Mouse (Mus musculus) neural tube, embryonic 12.5 days (tissue): Measurements from ENCODE around the gene Nudt17. TPM values are rescaled to one million over a fixed set of nuclear protein-coding genes. Genes with fewer than 3 reads are reported as not detected.
"Not testable (repeated sequence)": the region's sequence is repeated elsewhere in the genome, so short reads cannot be mapped to it uniquely, and the experiment has no call there.

Experiments
- ATAC-seq: fragments of 200-750 bp; cut with Nextera tagmentation; 2 replicates; pipeline ENCODE4 v1.8.0; 2017; ENCODE audit warnings: low read depth, mild to moderate bottlenecking, moderate TSS enrichment, moderate library complexity; ENCODE audit not compliant: low FRiP score
- H3K27ac ChIP-seq: fragments of 300-500 bp; sonication (generic); 2 replicates; pipeline ENCODE4 v1.5.1; 2016
- H3K27me3 ChIP-seq: fragments of 300-500 bp; sonication (generic); replicated peaks from 2 replicates; pipeline ENCODE4 v1.6.1; 2016; ENCODE audit warnings: mild to moderate bottlenecking
- H3K36me3 ChIP-seq: fragments of 300-500 bp; sonication (generic); 2 replicates; pipeline ENCODE4 v1.6.1; 2016; ENCODE audit warnings: mild to moderate bottlenecking
- H3K4me1 ChIP-seq: fragments of 300-500 bp; sonication (generic); 2 replicates; pipeline ENCODE4 v1.6.1; 2016
- H3K4me2 ChIP-seq: fragments of 300-500 bp; sonication (generic); replicated peaks from 2 replicates; pipeline ENCODE4 v1.6.1; 2016; ENCODE audit warnings: mild to moderate bottlenecking
- H3K4me3 ChIP-seq: fragments of 300-500 bp; sonication (generic); 2 replicates; pipeline ENCODE4 v1.5.1; 2016
- H3K9ac ChIP-seq: fragments of 300-500 bp; sonication (generic); 2 replicates; pipeline ENCODE4 v1.6.1; 2016; ENCODE audit warnings: mild to moderate bottlenecking
- H3K9me3 ChIP-seq: fragments of 300-500 bp; sonication (generic); 2 replicates; pipeline ENCODE4 v1.6.1; 2016; ENCODE audit warnings: mild to moderate bottlenecking
- WGBS: fragments of 180-500 bp; shearing (Covaris S2); methylation state at CpG from one replicate; pipeline ENCODE4 v1.1.7; 2016; 5-methylcytosine and 5-hydroxymethylcytosine counted together
- polyA plus RNA-seq: library from polyadenylated mRNA; unstranded; fragments of >200 nt; fragmentation: Nextera tagmentation; extraction: Ambion mirVana; gene quantifications from 2 replicates; pipeline ENCODE4 v1.2.1, GENCODE M21; 2016

Gene Nudt17
- polyA plus RNA-seq, 1 experiment from 2014 or later: 13.5 TPM

DNA sequence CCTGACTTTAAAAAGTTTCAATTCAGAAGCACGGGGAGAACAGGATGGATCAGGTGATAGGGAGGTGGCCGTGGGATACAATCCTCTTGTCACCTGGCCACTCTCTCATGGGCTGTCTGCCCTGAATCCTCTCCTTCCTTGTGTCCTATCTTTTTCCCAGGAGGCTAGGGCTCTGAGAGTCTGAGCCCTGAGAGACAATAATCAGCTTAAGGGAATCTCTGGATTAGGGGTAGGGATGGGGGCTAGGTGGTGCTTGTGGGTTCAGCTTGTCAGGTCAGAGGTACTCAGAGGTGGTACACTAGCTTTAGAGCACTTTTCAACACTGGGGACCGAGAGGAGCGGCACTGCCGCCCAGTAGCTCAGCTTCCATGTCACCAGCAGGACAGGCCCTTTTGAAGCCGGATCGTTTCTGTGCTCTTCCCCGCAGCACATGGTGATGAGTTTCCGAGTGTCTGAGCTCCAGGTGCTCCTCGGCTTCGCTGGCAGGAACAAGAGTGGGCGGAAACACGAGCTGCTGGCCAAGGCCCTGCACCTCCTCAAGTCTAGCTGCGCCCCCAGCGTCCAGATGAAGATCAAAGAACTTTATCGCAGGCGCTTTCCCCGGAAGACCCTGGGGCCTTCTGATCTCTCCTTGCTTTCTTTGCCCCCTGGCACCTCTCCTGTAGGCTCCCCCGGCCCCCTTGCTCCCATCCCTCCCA lies 9.2 kb downstream of the Nudt17 start:
- 42% methylated on average over 19 of the region's 19 CpGs for WGBS
- H3K9ac ChIP-seq: no peak overlapping the region

GRCm38 (mm10) chr3:96696766-96697732 lies 11.3 kb downstream of the Nudt17 start:
- peaks cover 17% of the 10 kb centered on the region; the same call in 1 of the 2 replicates for H3K4me1 ChIP-seq
- under 1% methylated on average over 84 of the region's 85 CpGs for WGBS
- H3K4me3 ChIP-seq: peak overlapping the region; percentile 89
- ATAC-seq: peak; percentile 92
- peak overlapping the region; percentile 87 for H3K27ac ChIP-seq
- H3K9me3 ChIP-seq: no peaks in the 10 kb centered on the region
- peaks cover 14% of the 10 kb centered on the region for H3K36me3 ChIP-seq
- peak overlapping the region; percentile 74 for H3K4me2 ChIP-seq
- H3K9ac ChIP-seq: peak overlapping the region; percentile 85
- no peaks in the 10 kb centered on the region for H3K27me3 ChIP-seq

More for the DNA sequence above, 9.2 kb downstream of the Nudt17 start:
- Histone ChIP-seq H3K36me3 (peaks cover 32% of the 10 kb centered on the region), H3K4me2 (no peak overlapping the region), H3K4me3 (no peak overlapping the region), H3K4me1 (peaks cover 17% of the 10 kb centered on the region; the same call in 1 of the 2 replicates), H3K27me3 (no peaks in the 10 kb centered on the region), H3K9me3 (no peaks in the 10 kb centered on the region), H3K27ac (no peak overlapping the region)
- ATAC-seq: no peak

DNA sequence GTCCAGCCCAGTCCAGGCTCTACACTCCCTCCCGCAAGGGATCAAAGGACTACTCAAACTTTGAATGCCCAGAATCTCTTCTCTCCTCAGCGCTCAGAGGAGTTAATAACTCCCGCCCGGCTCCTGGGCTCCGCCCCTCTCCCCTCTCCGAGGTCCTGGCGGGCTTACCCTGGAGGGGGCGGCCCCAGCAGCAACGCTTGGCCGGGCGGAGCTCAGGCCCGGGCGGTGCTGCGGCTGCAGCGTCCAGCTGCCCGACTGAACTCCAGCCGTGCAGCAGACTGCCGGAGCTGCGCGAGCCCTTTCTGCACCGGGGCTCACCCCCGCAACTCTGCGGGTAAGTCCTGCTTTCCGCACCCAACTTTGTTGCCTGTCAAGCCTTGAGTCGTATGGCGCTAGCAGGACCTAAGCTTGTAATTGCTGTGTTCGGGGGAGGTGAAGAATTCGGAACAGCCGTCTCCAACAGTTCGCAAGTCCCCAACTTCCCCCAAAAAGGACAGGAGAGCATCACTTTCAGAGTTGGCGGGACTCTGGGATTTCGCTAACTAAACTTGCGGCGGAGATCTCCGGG lies 12.1 kb downstream of the Nudt17 start, which contains the start of gene Pias3:
TSS of gene Pias3 (plus strand) at position 187 of the 568 bp plus-strand sequence.
- Histone ChIP-seq H3K9me3 (no peaks in the 10 kb centered on the region), H3K4me2 (peak within 1 kb of the TSS; percentile 74), H3K4me1 (peaks cover 17% of the 10 kb centered on the region; the same call in 1 of the 2 replicates), H3K4me3 (peak within 1 kb of the TSS; percentile 89), H3K9ac (peak within 1 kb of the TSS; percentile 85), H3K27ac (peak within 1 kb of the TSS; percentile 87), H3K36me3 (peaks cover 8% of the 10 kb centered on the region; the same call in 1 of the 2 replicates), H3K27me3 (no peaks in the 10 kb centered on the region)
- ATAC-seq: peak; percentile 57
- under 1% methylated on average over 35 of the region's 35 CpGs for WGBS

DNA sequence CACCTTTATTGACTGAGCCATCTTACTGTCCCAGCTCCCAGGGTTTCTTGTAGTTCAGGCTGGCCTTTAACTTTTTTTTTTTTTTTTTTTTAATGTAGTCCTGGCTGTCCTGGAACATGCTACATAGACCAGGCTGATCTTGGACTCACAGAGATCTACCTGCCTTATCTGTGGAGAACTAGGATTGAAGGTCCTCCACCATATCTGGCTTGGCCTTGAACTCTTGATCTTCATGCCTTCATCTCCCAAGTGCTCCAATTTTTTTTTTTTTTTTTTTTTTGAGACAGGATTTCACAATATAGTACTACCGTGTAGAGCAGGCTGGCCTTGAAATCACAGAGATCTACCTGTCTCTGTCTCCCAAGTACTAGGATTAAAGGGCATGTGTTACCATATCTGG lies 14.8 kb downstream of the Nudt17 start:
- no peaks in the 10 kb centered on the region for H3K9me3 ChIP-seq
- 86% methylated on average over 1 of the region's 1 CpGs for WGBS
- H3K27ac ChIP-seq: no peak overlapping the region
- H3K4me3 ChIP-seq: no peak overlapping the region
- H3K27me3 ChIP-seq: no peaks in the 10 kb centered on the region
- no peak overlapping the region for H3K9ac ChIP-seq
- H3K36me3 ChIP-seq: no peaks in the 10 kb centered on the region
- no peak overlapping the region for H3K4me2 ChIP-seq
- H3K4me1 ChIP-seq: peaks cover 10% of the 10 kb centered on the region; the same call in 1 of the 2 replicates
- no peak for ATAC-seq

DNA sequence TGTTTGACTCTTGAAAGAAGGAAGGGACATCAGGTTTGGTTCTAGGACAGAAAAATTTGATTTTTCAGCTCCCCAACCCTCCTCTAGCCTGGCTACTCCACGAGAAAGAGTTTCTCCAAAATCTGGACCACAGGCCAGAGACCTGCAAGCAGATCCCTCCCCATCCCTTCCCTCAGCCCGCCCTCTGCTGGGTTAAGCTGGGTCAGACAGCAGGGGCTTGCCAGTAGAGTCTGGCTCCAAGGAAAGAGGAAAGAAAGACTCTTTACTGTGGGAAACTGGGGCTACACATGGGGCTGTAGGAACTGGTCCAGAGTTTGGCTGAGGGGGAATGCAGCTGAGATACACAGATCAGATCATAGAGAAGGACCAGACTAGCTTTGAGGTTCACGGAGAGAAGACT lies 15.9 kb downstream of the Nudt17 start:
- Histone ChIP-seq H3K4me2 (no peak overlapping the region), H3K9ac (no peak overlapping the region), H3K27ac (no peak overlapping the region), H3K27me3 (no peaks in the 10 kb centered on the region), H3K4me3 (no peak overlapping the region), H3K4me1 (peaks cover 6% of the 10 kb centered on the region; the same call in 1 of the 2 replicates), H3K36me3 (no peaks in the 10 kb centered on the region), H3K9me3 (no peaks in the 10 kb centered on the region)
- ATAC-seq: no peak
- WGBS: 9% methylated on average over 3 of the region's 3 CpGs

GRCm38 (mm10) chr3:96690298-96690697 lies 18.1 kb downstream of the Nudt17 start:
- H3K4me2 ChIP-seq: no peak overlapping the region
- no peak overlapping the region for H3K4me3 ChIP-seq
- H3K4me1 ChIP-seq: no peaks in the 10 kb centered on the region
- 58% methylated on average over 3 of the region's 3 CpGs for WGBS
- no peaks in the 10 kb centered on the region for H3K9me3 ChIP-seq
- no peak overlapping the region for H3K27ac ChIP-seq
- H3K36me3 ChIP-seq: no peaks in the 10 kb centered on the region
- no peak overlapping the region for H3K9ac ChIP-seq
- H3K27me3 ChIP-seq: 0 out of 2 replicates have a peak, but pooled peaks cover 2% of the 10 kb centered on the region
- ATAC-seq: no peak

GRCm38 (mm10) chr3:96688854-96689253 lies 19.5 kb downstream of the Nudt17 start:
- Histone ChIP-seq H3K4me3 (no peak overlapping the region), H3K4me1 (peaks cover 8% of the 10 kb centered on the region; the same call in 1 of the 2 replicates), H3K4me2 (no peak overlapping the region), H3K9me3 (no peaks in the 10 kb centered on the region), H3K27me3 (peaks cover 9% of the 10 kb centered on the region; the same call in 1 of the 2 replicates), H3K9ac (no peak overlapping the region), H3K36me3 (no peaks in the 10 kb centered on the region), H3K27ac (no peak overlapping the region)
- WGBS: 87% methylated on average over 11 of the region's 11 CpGs
- no peak for ATAC-seq

GRCm38 (mm10) chr3:96686057-96686456 lies 22.3 kb downstream of the Nudt17 start:
- H3K4me3 ChIP-seq, ATAC-seq: not testable (repeated sequence)

GRCm38 (mm10) chr3:96684822-96685156 lies 23.6 kb downstream of the Nudt17 start:
- Histone ChIP-seq H3K4me3 (no peak overlapping the region; the same call in 1 of the 2 replicates), H3K4me1 (peaks cover 8% of the 10 kb centered on the region; the same call in 1 of the 2 replicates), H3K9ac (no peak overlapping the region), H3K27me3 (peaks cover 21% of the 10 kb centered on the region; the same call in 1 of the 2 replicates), H3K36me3 (no peaks in the 10 kb centered on the region), H3K4me2 (peak overlapping the region; percentile 52), H3K27ac (no peak overlapping the region), H3K9me3 (no peaks in the 10 kb centered on the region)
- ATAC-seq: no peak
- WGBS: 33% methylated on average over 28 of the region's 28 CpGs

More at GRCm38 (mm10) chr3:96686057-96686456, 22.3 kb downstream of the Nudt17 start:
- not testable (repeated sequence) for H3K27me3 ChIP-seq, H3K27ac ChIP-seq, H3K4me2 ChIP-seq, H3K9me3 ChIP-seq, H3K4me1 ChIP-seq, H3K9ac ChIP-seq, H3K36me3 ChIP-seq
- 93% methylated on average over 5 of the region's 5 CpGs for WGBS

DNA sequence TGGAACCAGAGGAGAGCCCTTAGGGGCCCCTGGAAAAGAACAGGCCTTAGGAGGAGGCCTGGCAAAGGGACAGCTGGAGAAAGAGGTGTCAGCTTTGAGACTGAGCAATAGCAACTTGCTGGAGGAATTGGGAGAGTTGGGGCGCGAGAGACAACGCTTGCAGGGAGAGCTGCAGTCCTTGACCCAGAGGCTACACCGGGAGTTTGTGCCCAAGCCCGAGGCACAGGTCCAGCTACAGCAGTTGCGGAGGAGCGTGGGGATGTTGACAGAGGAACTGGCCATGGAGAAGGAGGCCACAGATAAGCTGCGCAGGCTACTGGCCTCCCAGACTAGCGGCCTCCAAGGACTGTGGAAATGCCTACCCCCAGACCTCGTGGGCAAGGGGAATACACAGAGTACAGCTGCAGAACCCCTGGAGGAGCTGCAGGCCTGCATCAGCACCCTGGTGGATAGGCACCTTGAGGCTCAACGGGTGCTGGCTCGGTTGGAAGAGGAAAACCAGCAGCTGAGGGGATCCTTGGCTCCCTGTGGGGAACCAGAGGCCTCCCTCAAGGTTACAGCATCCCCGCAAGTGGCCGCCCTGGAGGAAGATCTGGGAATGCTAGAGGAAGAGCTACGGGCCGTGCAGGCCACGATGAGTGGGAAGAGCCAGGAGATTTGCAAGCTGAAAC lies 24.1 kb downstream of the Nudt17 start:
- ATAC-seq: no peak
- no peaks in the 10 kb centered on the region for H3K36me3 ChIP-seq
- H3K9ac ChIP-seq: no peak overlapping the region
- no peak overlapping the region for H3K27ac ChIP-seq
- peaks cover 8% of the 10 kb centered on the region; the same call in 1 of the 2 replicates for H3K4me1 ChIP-seq
- 59% methylated on average over 17 of the region's 17 CpGs for WGBS
- H3K4me2 ChIP-seq: peak overlapping the region; percentile 52
- H3K27me3 ChIP-seq: peaks cover 23% of the 10 kb centered on the region; the same call in 1 of the 2 replicates
- no peaks in the 10 kb centered on the region for H3K9me3 ChIP-seq
- H3K4me3 ChIP-seq: no peak overlapping the region

DNA sequence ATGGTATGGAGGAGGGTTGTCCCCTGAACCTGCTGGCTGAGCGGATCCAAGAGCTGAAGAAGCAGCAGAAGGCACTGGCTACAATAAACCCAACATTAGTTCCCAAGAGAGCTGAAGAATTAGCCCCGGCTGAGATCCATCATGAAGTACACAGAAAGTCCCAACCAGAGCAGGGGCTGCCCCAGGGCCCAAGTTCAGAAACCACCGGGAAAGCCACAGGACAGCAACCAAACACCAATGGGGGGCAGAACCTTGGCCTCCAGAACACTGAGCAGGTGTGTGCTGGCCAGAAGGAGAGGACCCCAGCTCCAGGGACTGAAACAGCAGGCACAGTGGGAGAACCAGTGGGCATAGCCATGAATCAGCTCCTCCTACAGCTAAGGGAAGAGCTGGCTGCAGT lies 24.9 kb downstream of the Nudt17 start:
- H3K9ac ChIP-seq: no peak overlapping the region
- 85% methylated on average over 3 of the region's 3 CpGs for WGBS
- H3K4me2 ChIP-seq: no peak overlapping the region
- ATAC-seq: no peak
- H3K36me3 ChIP-seq: no peaks in the 10 kb centered on the region
- no peak overlapping the region for H3K4me3 ChIP-seq
- peaks cover 8% of the 10 kb centered on the region; the same call in 1 of the 2 replicates for H3K4me1 ChIP-seq
- no peak overlapping the region for H3K27ac ChIP-seq
- peaks cover 23% of the 10 kb centered on the region; the same call in 1 of the 2 replicates for H3K27me3 ChIP-seq
- H3K9me3 ChIP-seq: no peaks in the 10 kb centered on the region
